Comparison of ENCODE assay signal across 16 mouse cellular contexts in the genomic region with DNA sequence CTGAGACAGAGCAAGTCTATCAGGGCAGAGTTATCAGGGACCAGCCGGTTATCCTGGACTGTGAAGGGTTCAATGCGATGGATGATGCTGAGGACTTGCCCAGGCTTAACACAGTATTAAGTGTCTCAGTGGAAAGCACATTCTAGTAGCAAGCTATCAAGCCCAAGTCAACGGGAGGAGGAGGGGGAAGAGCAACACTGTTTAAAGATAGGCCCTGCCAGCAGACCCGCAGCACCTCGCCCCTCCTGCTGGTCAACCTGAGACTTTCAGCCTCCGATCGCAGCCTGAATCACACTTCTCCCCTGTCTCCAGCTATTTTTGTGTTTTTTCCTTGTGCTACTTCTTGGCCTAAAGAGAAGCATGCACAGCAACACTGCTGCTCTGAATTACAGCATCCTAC. TPM values are rescaled to one million over a fixed set of nuclear protein-coding genes. Genes with fewer than 3 reads are reported as not detected.
DNase-seq lines count a peak whose midpoint lies in the region; ATAC-seq and TF ChIP-seq lines count a peak whose summit lies in the region.
"Had no signal": no experiment of that assay in that cellular context is flagged by ENCODE, and none has a peak within 500 bp of the region (broad histone marks: within the 10 kb centered on the region; RNA-seq: fewer than 3 reads in every experiment).

No protein-coding gene starts in this region.

- no peak overlapping the region for H3K27ac ChIP-seq in lung, postnatal 0 days (ENCODE audit: low read length)
- H3K27ac ChIP-seq: limb, embryonic 12.5 days had no signal

- no peaks in the 10 kb centered on the region for H3K9me3 ChIP-seq in lung, postnatal 0 days (ENCODE audit: low read length)
- H3K9me3 ChIP-seq: limb, embryonic 12.5 days had no signal

- ATAC-seq in lung, postnatal 0 days = no peak

- H3K4me1 ChIP-seq in lung, postnatal 0 days (ENCODE audit: insufficient read depth, low read depth, low read length) = no peaks in the 10 kb centered on the region
- H3K4me1 ChIP-seq: limb, embryonic 12.5 days had no signal

- 73% methylated on average over 6 of the region's 7 CpGs for WGBS in lung, postnatal 0 days

- no peaks in the 10 kb centered on the region for H3K27me3 ChIP-seq in lung, postnatal 0 days (replicated peaks; ENCODE audit: insufficient read depth, low read length)
- H3K27me3 ChIP-seq: CH12.LX; limb, embryonic 12.5 days had no signal

- no peak for TF ChIP-seq EP300 in lung, postnatal 0 days (IDR thresholded peaks at IDR 0.05)

- no peak overlapping the region for H3K4me3 ChIP-seq in lung, postnatal 0 days (ENCODE audit: low read depth, low read length)
- H3K4me3 ChIP-seq: limb, embryonic 12.5 days; myocyte had no signal

- H3K36me3 ChIP-seq in lung, postnatal 0 days (ENCODE audit: insufficient read depth, low read length) = peaks cover 7% of the 10 kb centered on the region; the same call in 1 of the 2 replicates

- intact Hi-C loops in heart, postnatal 10 days (cut with DNase I) = loop anchor here (2.0 kb wide), 1 partner anchor 557 kb away; no protein-coding TSS in a partner anchor

- H3K4me2 ChIP-seq in lung, postnatal 0 days (replicated peaks; ENCODE audit: low read depth, low read length) = no peak overlapping the region
- H3K4me2 ChIP-seq: heart, embryonic 11.5 days; limb, embryonic 12.5 days had no signal

- DNase-seq in heart, postnatal 4 days = peak; percentile 21
- DNase-seq in heart, postnatal 10 days = no peak
- no peak for DNase-seq in lung, postnatal 0 days (ENCODE audit: low spot score)
- DNase-seq in lung, postnatal 25 days (ENCODE audit: low spot score) = no peak
- peak; percentile 80 for DNase-seq in ZHBTc4 (ENCODE audit: low read depth, low spot score)
- peak; percentile 45 for DNase-seq in retina, postnatal 1 day
- DNase-seq in testis, postnatal 14 days (ENCODE audit: low spot score) = no peak
- DNase-seq in layer of hippocampus, adult 11-12 months (ENCODE audit: low spot score) = no peak
- DNase-seq: adrenal gland, adult 8-10 months; cerebellum, adult 11-12 months; lung, postnatal 14 days; thymus, postnatal 25 days had no signal

- H3K9ac ChIP-seq in lung, postnatal 0 days (replicated peaks; ENCODE audit: low read depth) = no peak overlapping the region

- peak; percentile 36 for TF ChIP-seq CTCF in lung, postnatal 0 days (IDR thresholded peaks at IDR 0.05)

RNA-seq across cellular contexts. Expression of gene Asb7, which starts 29.1 kb away (rescaled TPM):
- 10 to 100 TPM in 1 of 2 experiments, 1 to 10 TPM in 1; 9.9 to 13.7 TPM for total RNA-seq in heart, postnatal 4 days (2021)
- 10 to 100 TPM in 1 of 2 experiments, 1 to 10 TPM in 1; 9.8 to 13.4 TPM for total RNA-seq in heart, postnatal 10 days (2021)
- 6.1 and 6.5 TPM in 2 replicates for polyA plus RNA-seq in lung, postnatal 0 days (2015; fragmentation: Nextera tagmentation; extraction: Ambion mirVana)

RNA-seq across cellular contexts. Expression of gene Lins1, which starts 29.4 kb away (rescaled TPM):
- 1 to 10 TPM; 5.6 to 6.1 TPM for total RNA-seq in heart, postnatal 4 days (2021)
- total RNA-seq in heart, postnatal 10 days (2021) = 1 to 10 TPM; 4.0 to 4.8 TPM
- 7.0 and 8.7 TPM in 2 replicates for polyA plus RNA-seq in lung, postnatal 0 days (2015; fragmentation: Nextera tagmentation; extraction: Ambion mirVana)

Comparison
In these comparisons a context has a peak if more than half of its experiments do, and no peak if none do; other contexts are left out.
1. DNase-seq: peak in heart, postnatal 4 days (single experiment), ZHBTc4 (single experiment) and retina, postnatal 1 day (single experiment); none in heart, postnatal 10 days (0 of 2), lung, postnatal 0 days (single experiment), lung, postnatal 25 days (single experiment), testis, postnatal 14 days (single experiment) and layer of hippocampus, adult 11-12 months (single experiment).